10 mouse cellular contexts compared by ENCODE assay signal in the genomic region with DNA sequence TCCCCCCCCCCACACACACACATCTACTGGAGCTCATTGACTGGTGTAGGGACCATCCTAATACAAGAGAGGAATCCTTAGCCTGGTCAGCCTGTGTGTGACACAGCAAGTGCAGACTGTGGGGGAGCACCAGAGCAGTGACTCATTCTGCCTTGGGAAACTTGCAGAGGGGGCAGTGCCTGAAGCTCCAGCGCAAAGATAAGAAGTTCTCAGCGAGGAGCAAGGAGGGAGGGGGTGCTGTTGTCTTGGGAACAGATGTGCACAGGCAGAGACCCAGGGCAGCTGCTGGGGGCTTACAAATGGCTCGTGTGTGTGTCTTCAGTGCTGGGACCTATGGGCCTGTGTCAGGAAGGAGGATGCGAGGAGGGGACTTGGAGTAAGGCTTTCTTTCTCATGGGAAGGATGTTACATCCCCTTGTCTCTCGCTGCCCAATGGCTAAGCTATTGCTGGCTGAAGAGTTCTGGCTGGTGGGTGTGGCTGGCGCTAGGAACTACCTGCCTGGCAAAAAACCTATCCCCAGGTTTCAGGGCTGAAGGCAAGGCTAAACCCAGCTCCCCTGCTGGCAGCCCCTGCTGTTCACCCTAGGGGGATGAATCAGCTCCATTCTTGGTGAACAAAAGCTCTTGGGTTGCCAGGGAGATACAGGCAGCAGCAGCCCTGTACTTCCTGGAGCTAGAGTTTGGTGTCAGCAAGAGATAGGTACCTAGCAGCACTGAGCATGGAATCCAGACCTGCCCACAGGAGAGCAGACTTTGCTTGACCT.
DNase-seq lines count a peak whose midpoint lies in the region; ATAC-seq and TF ChIP-seq lines count a peak whose summit lies in the region.
"Had no signal": no experiment of that assay in that cellular context is flagged by ENCODE, and none has a peak within 500 bp of the region (broad histone marks: within the 10 kb centered on the region; RNA-seq: fewer than 3 reads in every experiment).

No protein-coding gene starts in this region.

- no peaks in the 10 kb centered on the region for H3K27me3 ChIP-seq in forebrain, postnatal 0 days (ENCODE audit: insufficient read depth, low read length)
- H3K27me3 ChIP-seq: stomach, embryonic 15.5 days had no signal

- H3K4me3 ChIP-seq in forebrain, postnatal 0 days (ENCODE audit: low read depth, low read length) = no peak overlapping the region
- H3K4me3 ChIP-seq: stomach, embryonic 15.5 days had no signal

- intact Hi-C loops in gastrocnemius, postnatal 36 days (cut with DNase I) = no loop called here

- no peak for TF ChIP-seq CTCF in forebrain, postnatal 0 days (IDR thresholded peaks at IDR 0.05; ENCODE audit: low read depth)

- peak overlapping the region; percentile 29; the same call in 1 of the 2 replicates for H3K27ac ChIP-seq in forebrain, postnatal 0 days (ENCODE audit: low read depth, low read length)
- H3K27ac ChIP-seq: stomach, embryonic 15.5 days had no signal

- no peaks in the 10 kb centered on the region for H3K36me3 ChIP-seq in forebrain, postnatal 0 days (ENCODE audit: insufficient read depth)
- H3K36me3 ChIP-seq: stomach, embryonic 15.5 days had no signal

- WGBS in forebrain, postnatal 0 days = 15% methylated on average over 6 of the region's 6 CpGs

- H3K4me1 ChIP-seq in forebrain, postnatal 0 days (ENCODE audit: insufficient read depth) = peaks cover 7% of the 10 kb centered on the region; the same call in 1 of the 2 replicates

- H3K9ac ChIP-seq in forebrain, postnatal 0 days = no peak overlapping the region
- H3K9ac ChIP-seq: stomach, embryonic 15.5 days had no signal

- peak; percentile 71 for ATAC-seq in forebrain, postnatal 0 days

- H3K9me3 ChIP-seq in forebrain, postnatal 0 days (ENCODE audit: low read length) = no peaks in the 10 kb centered on the region
- H3K9me3 ChIP-seq: stomach, embryonic 15.5 days had no signal

- DNase-seq in layer of hippocampus, adult 18-20 months (ENCODE audit: low spot score in 2 of 2) = peak; percentile 21 to 54
- DNase-seq in layer of hippocampus, postnatal 25 days (ENCODE audit: extremely low spot score in 1 of 2, low spot score in 1 of 2) = no peak
- DNase-seq in adrenal gland, adult 2 months = peak; percentile 26
- peak; percentile 52 for DNase-seq in forebrain, postnatal 0 days
- peak; percentile 50 to 54 for DNase-seq in right cerebral cortex, postnatal 10 days (ENCODE audit: low spot score in 2 of 2)
- DNase-seq in gastrocnemius, postnatal 36 days = no peak
- no peak for DNase-seq in thymus, adult 18-20 months
- DNase-seq: kidney, postnatal 25 days; lung, adult 18-20 months had no signal

- no peak overlapping the region for H3K4me2 ChIP-seq in forebrain, postnatal 0 days (ENCODE audit: low read depth)
- H3K4me2 ChIP-seq: stomach, embryonic 15.5 days had no signal

Comparison
In these comparisons a context has a peak if more than half of its experiments do, and no peak if none do; other contexts are left out.
1. DNase-seq: peak in layer of hippocampus, adult 18-20 months (2 of 2), adrenal gland, adult 2 months (single experiment), forebrain, postnatal 0 days (single experiment) and right cerebral cortex, postnatal 10 days (2 of 2); none in layer of hippocampus, postnatal 25 days (0 of 2), gastrocnemius, postnatal 36 days (0 of 2) and thymus, adult 18-20 months (0 of 2).